Mouse (Mus musculus) c-Kit-positive CD71-positive TER-119-positive erythroid progenitor cells, embryonic 14.5 days (primary cell): ENCODE measurements around the gene Gm10251.
"Not testable (repeated sequence)": the region's sequence is repeated elsewhere in the genome, so short reads cannot be mapped to it uniquely, and the experiment has no call there.

Source experiments
- DNase-seq: peaks from one replicate; pipeline ENCODE4 v3.0.0-alpha.2; 2013; ENCODE audit warnings: low spot score

Gene Gm10251

GRCm38 (mm10) chr14:6684070-6684469 lies at the start of gene Gm10251:
Gene Gm10251 (minus strand): TSS chr14:6684170.
- not testable (repeated sequence) for DNase-seq

GRCm38 (mm10) chr14:6720151-6720550 lies 36.2 kb upstream of the Gm10251 start, which contains the start of gene Gm8050:
Gene Gm8050 (minus strand): TSS chr14:6720251.
- DNase-seq, result not testable (repeated sequence)

DNA sequence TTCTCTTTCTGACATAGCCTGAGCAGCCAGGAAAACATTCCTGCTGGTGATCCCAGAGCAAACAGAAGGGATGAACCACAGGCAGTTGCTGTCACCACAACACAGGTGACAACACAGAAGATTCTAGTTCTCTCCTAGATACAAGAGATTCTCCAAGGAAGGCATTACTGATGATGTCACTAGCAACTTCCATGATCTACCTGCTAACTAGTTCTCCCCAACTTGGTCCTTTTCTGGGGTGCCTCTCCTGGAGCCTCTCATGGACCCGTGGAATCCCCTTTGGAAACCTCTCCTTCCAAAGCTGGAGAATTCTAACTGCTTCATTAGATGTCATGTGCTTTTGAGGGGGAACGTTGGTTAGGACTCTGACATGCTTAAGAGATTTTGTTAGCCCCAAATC lies 61.7 kb downstream of the Gm10251 start, which contains the start of gene Gm3460:
TSS of gene Gm3460 (minus strand) at position 101 of the 400 bp plus-strand sequence.
- DNase-seq, result not testable (repeated sequence)

DNA sequence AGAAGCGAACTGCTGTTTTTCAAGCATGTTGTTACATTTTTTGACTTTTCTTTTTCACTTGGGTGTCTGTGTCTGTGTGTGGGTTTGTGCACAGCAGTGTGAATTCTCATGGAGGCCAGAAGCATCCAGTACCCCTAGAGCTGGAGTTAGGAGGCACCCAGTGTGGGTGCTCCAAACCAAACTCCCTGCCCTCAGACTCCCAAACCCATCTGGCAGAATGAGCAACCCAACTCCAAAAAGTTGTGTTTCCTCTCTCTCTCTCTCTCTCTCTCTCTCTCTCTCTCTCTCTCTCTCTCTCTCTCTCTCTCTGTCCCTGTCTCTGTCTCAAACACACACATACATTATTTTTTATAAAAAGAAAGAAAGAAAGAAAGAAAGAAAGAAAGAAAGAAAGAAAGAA lies 77.5 kb downstream of the Gm10251 start:
- not testable (repeated sequence) for DNase-seq

- DNase-seq, result not testable (repeated sequence)
Observed at GRCm38 (mm10) chr14:6605004-6605403, 79.0 kb downstream of the Gm10251 start.

DNA sequence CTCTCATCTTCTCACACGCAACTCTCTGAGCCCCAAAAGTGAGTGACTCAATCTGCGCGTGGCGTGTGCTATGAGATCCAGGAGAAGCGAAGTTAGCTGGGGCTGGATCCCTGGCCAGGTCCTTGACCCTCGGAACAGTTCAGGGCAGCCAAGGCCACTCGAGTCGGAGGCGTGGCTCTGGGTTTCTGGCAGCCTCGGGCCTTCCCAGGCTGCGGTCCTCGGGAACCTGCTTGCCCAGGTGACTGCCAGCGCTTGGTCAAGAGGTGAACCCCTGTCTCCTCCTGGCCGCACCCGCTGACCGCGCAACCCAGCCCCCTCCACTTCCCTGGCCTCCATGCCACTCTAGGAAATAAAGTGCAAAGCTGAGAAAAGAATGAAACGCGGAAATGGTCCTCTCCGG lies 79.4 kb downstream of the Gm10251 start:
- not testable (repeated sequence) for DNase-seq

DNA sequence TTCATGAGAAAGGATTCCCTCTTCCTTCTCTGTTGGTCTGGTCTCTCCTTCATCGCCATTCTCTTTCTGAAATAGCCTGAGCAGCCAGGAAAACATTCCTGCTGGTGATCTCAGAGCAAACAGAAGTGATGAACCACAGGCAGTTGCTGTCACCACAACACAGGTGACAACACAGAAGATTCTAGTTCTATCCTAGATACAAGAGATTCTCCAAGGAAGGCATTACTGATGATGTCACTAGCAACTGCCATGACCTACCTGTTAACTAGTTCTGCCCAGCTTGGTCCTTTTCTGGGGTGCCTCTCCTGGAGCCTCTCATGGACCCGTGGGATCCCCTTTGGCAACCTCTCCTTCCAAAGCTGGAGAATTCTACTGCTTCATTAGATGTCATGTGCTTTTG lies 93.5 kb downstream of the Gm10251 start, which contains the start of gene Gm3629:
TSS of gene Gm3629 (minus strand) at position 101 of the 400 bp plus-strand sequence.
- DNase-seq, result not testable (repeated sequence)
